Mouse (Mus musculus) heart, embryonic 16.5 days (tissue): ENCODE data around the gene Chchd10. TPM values are rescaled to one million over a fixed set of nuclear protein-coding genes. Genes with fewer than 3 reads are reported as not detected.
A peak's percentile ranks its signal among the peaks of the same experiment; 100 is the strongest.

ENCODE experiments used
- ATAC-seq: fragments of 200-750 bp; cut with Nextera tagmentation; replicated peaks from 2 replicates; pipeline ENCODE4 v1.8.0; 2017; ENCODE audit warnings: moderate number of reproducible peaks; ENCODE audit not compliant: insufficient read depth, low FRiP score; ENCODE audit errors: extremely low read depth
- H3K27ac ChIP-seq: fragments of 300-500 bp; sonication (generic); 2 replicates; pipeline ENCODE4 v1.5.1; 2014; ENCODE audit warnings: mild to moderate bottlenecking, low read length, control low read depth, moderate library complexity
- H3K27me3 ChIP-seq: fragments of 300-500 bp; sonication (generic); 2 replicates; pipeline ENCODE4 v1.6.1; 2014; ENCODE audit warnings: low read length, mixed read lengths; ENCODE audit not compliant: control insufficient read depth, insufficient read depth
- H3K36me3 ChIP-seq: fragments of 300-500 bp; sonication (generic); 2 replicates; pipeline ENCODE4 v1.6.1; 2014; ENCODE audit not compliant: control insufficient read depth, insufficient read depth
- H3K4me1 ChIP-seq: fragments of 300-500 bp; sonication (generic); 2 replicates; pipeline ENCODE4 v1.6.1; 2014; ENCODE audit warnings: low read length, mixed read lengths; ENCODE audit not compliant: control insufficient read depth, insufficient read depth
- H3K4me2 ChIP-seq: fragments of 300-500 bp; sonication (generic); 2 replicates; pipeline ENCODE4 v1.6.1; 2014; ENCODE audit warnings: low read depth, mild to moderate bottlenecking, control low read depth, low read length
- H3K4me3 ChIP-seq: fragments of 300-500 bp; sonication (generic); 2 replicates; pipeline ENCODE4 v1.5.1; 2014; ENCODE audit warnings: mild to moderate bottlenecking, control low read depth, low read length
- H3K9ac ChIP-seq: fragments of 300-500 bp; sonication (generic); 2 replicates; pipeline ENCODE4 v1.6.1; 2014; ENCODE audit warnings: low read length, control low read depth
- H3K9me3 ChIP-seq: fragments of 300-500 bp; sonication (generic); replicated peaks from 2 replicates; pipeline ENCODE4 v1.6.1; 2016; ENCODE audit warnings: low read length; ENCODE audit not compliant: control insufficient read depth
- WGBS: fragments of 180-500 bp; shearing (Covaris S2); extraction: QIAGEN DNeasy Blood & Tissue Kit; methylation state at CpG from one replicate; pipeline ENCODE4 v1.1.7; 2014; 5-methylcytosine and 5-hydroxymethylcytosine counted together
- polyA plus RNA-seq: library from polyadenylated mRNA; unstranded; fragments of >200 nt; fragmentation: Nextera tagmentation; extraction: Ambion mirVana; gene quantifications from 2 replicates; pipeline ENCODE4 v1.2.1, GENCODE M21; 2015

Gene Chchd10
- polyA plus RNA-seq, 1 experiment from 2014 or later = 655 TPM

GRCm38 (mm10) chr10:75897373-75897772, 35.6 kb upstream of the Chchd10 start:
- H3K27ac ChIP-seq = no peak overlapping the region
- H3K4me3 ChIP-seq = no peak overlapping the region
- peaks cover 27% of the 10 kb centered on the region for H3K4me1 ChIP-seq
- ATAC-seq = no peak
- no peaks in the 10 kb centered on the region for H3K9me3 ChIP-seq
- peaks cover 34% of the 10 kb centered on the region for H3K36me3 ChIP-seq
- no peaks in the 10 kb centered on the region for H3K27me3 ChIP-seq
- H3K9ac ChIP-seq = no peak overlapping the region
- whole genome bisulfite sequencing = 45% methylated on average over 6 of the region's 6 CpGs
- no peak overlapping the region for H3K4me2 ChIP-seq

GRCm38 (mm10) chr10:75898039-75898564, 34.8 kb upstream of the Chchd10 start:
- ATAC-seq = no peak
- Histone ChIP-seq H3K36me3 (peaks cover 42% of the 10 kb centered on the region), H3K27me3 (no peaks in the 10 kb centered on the region), H3K9me3 (no peaks in the 10 kb centered on the region), H3K4me3 (no peak overlapping the region), H3K9ac (no peak overlapping the region), H3K27ac (peak overlapping the region; percentile 91), H3K4me2 (no peak overlapping the region), H3K4me1 (peaks cover 24% of the 10 kb centered on the region)
- 77% methylated on average over 6 of the region's 6 CpGs for WGBS

- no peak overlapping the region for H3K4me3 ChIP-seq
- no peaks in the 10 kb centered on the region for H3K9me3 ChIP-seq
- peak overlapping the region; percentile 51 for H3K9ac ChIP-seq
- peak; percentile 55 for ATAC-seq
- H3K27ac ChIP-seq = peak overlapping the region; percentile 91
- H3K4me1 ChIP-seq = peaks cover 24% of the 10 kb centered on the region
- 19% methylated on average over 3 of the region's 3 CpGs for WGBS
- peaks cover 49% of the 10 kb centered on the region for H3K36me3 ChIP-seq
- H3K27me3 ChIP-seq = no peaks in the 10 kb centered on the region
- peak overlapping the region; percentile 33 for H3K4me2 ChIP-seq
Observed at GRCm38 (mm10) chr10:75898846-75899245, 34.1 kb upstream of the Chchd10 start.

- ATAC-seq = no peak
- H3K9me3 ChIP-seq = no peaks in the 10 kb centered on the region
- H3K27me3 ChIP-seq = no peaks in the 10 kb centered on the region
- no peak overlapping the region for H3K4me2 ChIP-seq
- H3K36me3 ChIP-seq = peaks cover 68% of the 10 kb centered on the region
- WGBS = 81% methylated on average over 5 of the region's 5 CpGs
- H3K27ac ChIP-seq = no peak overlapping the region
- peaks cover 8% of the 10 kb centered on the region for H3K4me1 ChIP-seq
- H3K4me3 ChIP-seq = no peak overlapping the region
- no peak overlapping the region for H3K9ac ChIP-seq
Observed at GRCm38 (mm10) chr10:75904391-75904790, 28.5 kb upstream of the Chchd10 start.

GRCm38 (mm10) chr10:75906882-75907281, 26.0 kb upstream of the Chchd10 start:
- no peak overlapping the region for H3K4me2 ChIP-seq
- peaks cover 76% of the 10 kb centered on the region for H3K36me3 ChIP-seq
- ATAC-seq = no peak
- no peak overlapping the region for H3K9ac ChIP-seq
- WGBS = 94% methylated on average over 4 of the region's 4 CpGs
- H3K27me3 ChIP-seq = no peaks in the 10 kb centered on the region
- H3K9me3 ChIP-seq = no peaks in the 10 kb centered on the region
- H3K27ac ChIP-seq = no peak overlapping the region
- H3K4me1 ChIP-seq = no peaks in the 10 kb centered on the region
- H3K4me3 ChIP-seq = no peak overlapping the region

- H3K36me3 ChIP-seq = peaks cover 53% of the 10 kb centered on the region
- ATAC-seq = no peak
- WGBS = 80% methylated on average over 2 of the region's 2 CpGs
- H3K4me2 ChIP-seq = no peak overlapping the region
- peaks cover 5% of the 10 kb centered on the region; the same call in 1 of the 2 replicates for H3K4me1 ChIP-seq
- no peak overlapping the region for H3K9ac ChIP-seq
- no peak overlapping the region for H3K27ac ChIP-seq
- H3K27me3 ChIP-seq = no peaks in the 10 kb centered on the region
- H3K4me3 ChIP-seq = no peak overlapping the region
- no peaks in the 10 kb centered on the region for H3K9me3 ChIP-seq
Observed at GRCm38 (mm10) chr10:75910698-75911097, 22.2 kb upstream of the Chchd10 start.

GRCm38 (mm10) chr10:75913013-75913589, 19.8 kb upstream of the Chchd10 start:
- Histone ChIP-seq H3K4me2 (no peak overlapping the region), H3K27ac (no peak overlapping the region; the same call in 1 of the 2 replicates), H3K4me1 (peaks cover 5% of the 10 kb centered on the region; the same call in 1 of the 2 replicates), H3K36me3 (peaks cover 38% of the 10 kb centered on the region), H3K27me3 (no peaks in the 10 kb centered on the region), H3K9me3 (no peaks in the 10 kb centered on the region), H3K9ac (no peak overlapping the region), H3K4me3 (no peak overlapping the region)
- WGBS = 38% methylated on average over 6 of the region's 6 CpGs
- ATAC-seq = no peak; the same call in 1 of the 2 replicates

GRCm38 (mm10) chr10:75915557-75915956, 17.4 kb upstream of the Chchd10 start:
- Histone ChIP-seq H3K9me3 (no peaks in the 10 kb centered on the region), H3K27me3 (no peaks in the 10 kb centered on the region), H3K9ac (no peak overlapping the region), H3K4me1 (peaks cover 14% of the 10 kb centered on the region), H3K4me3 (no peak overlapping the region), H3K27ac (no peak overlapping the region), H3K4me2 (no peak overlapping the region), H3K36me3 (peaks cover 23% of the 10 kb centered on the region)
- 43% methylated on average over 7 of the region's 7 CpGs for WGBS
- no peak for ATAC-seq

- Histone ChIP-seq H3K4me3 (no peak overlapping the region), H3K27me3 (no peaks in the 10 kb centered on the region), H3K36me3 (peaks cover 13% of the 10 kb centered on the region), H3K27ac (no peak overlapping the region), H3K9me3 (no peaks in the 10 kb centered on the region), H3K4me1 (peaks cover 16% of the 10 kb centered on the region), H3K4me2 (no peak overlapping the region), H3K9ac (no peak overlapping the region)
- ATAC-seq = no peak
- WGBS = 84% methylated on average over 8 of the region's 8 CpGs
Observed at GRCm38 (mm10) chr10:75916840-75917239, 16.1 kb upstream of the Chchd10 start.
